22 mouse cellular contexts compared by ENCODE assay signal in the genomic region with DNA sequence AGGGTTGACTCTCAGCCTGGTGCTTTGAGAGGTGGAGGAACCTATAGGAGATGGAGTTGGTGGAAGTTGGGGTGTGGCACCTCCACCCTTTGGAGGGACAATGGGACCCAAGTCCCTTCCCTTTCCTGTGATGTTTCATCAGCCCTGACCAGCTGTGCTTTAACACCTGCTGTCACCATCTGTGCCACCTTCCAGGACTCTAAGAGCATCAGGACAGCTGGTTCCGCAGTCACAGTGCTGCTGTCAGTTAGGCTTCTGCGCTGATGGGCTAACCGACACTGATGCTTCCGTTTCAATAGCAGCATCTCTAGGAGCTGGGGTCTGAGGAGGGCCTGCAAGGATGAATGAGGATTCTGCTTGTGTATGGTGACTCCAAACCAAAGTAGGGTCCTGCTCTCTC. TPM values are rescaled to one million over a fixed set of nuclear protein-coding genes. Genes with fewer than 3 reads are reported as not detected.
DNase-seq lines count a peak whose midpoint lies in the region; ATAC-seq and TF ChIP-seq lines count a peak whose summit lies in the region.
"Had no signal": no experiment of that assay in that cellular context is flagged by ENCODE, and none has a peak within 500 bp of the region (broad histone marks: within the 10 kb centered on the region; RNA-seq: fewer than 3 reads in every experiment).

No protein-coding gene starts in this region.

- no peaks in the 10 kb centered on the region for H3K27me3 ChIP-seq in stomach, embryonic 16.5 days (ENCODE audit: control insufficient read depth, insufficient read depth, low read length)
- H3K27me3 ChIP-seq in stomach, postnatal 0 days (ENCODE audit: control insufficient read depth, insufficient read depth, low read length) = no peaks in the 10 kb centered on the region
- H3K27me3 ChIP-seq in myocyte (ENCODE audit: control insufficient read depth, insufficient read depth, insufficient read length) = no peaks in the 10 kb centered on the region
- no peaks in the 10 kb centered on the region for H3K27me3 ChIP-seq in heart, embryonic 10.5 days (ENCODE audit: insufficient read depth, poor library complexity, severe bottlenecking)
- H3K27me3 ChIP-seq: CH12.LX, Patski had no signal

- no peak overlapping the region for H3ac ChIP-seq in myocyte (ENCODE audit: control insufficient read depth, insufficient read length)

- no peak overlapping the region for H3K4me3 ChIP-seq in stomach, embryonic 16.5 days (replicated peaks; ENCODE audit: low read length)
- no peak overlapping the region for H3K4me3 ChIP-seq in stomach, postnatal 0 days (ENCODE audit: low read depth, low read length)
- H3K4me3 ChIP-seq in myocyte = no peak overlapping the region
- no peak overlapping the region for H3K4me3 ChIP-seq in heart, embryonic 10.5 days

- peak; percentile 1 for DNase-seq in cerebellum, adult 9-10 months
- no peak for DNase-seq in stomach, postnatal 0 days (ENCODE audit: low spot score)
- DNase-seq in heart, embryonic 10.5 days (ENCODE audit: low spot score) = no peak
- DNase-seq: adrenal gland, adult 2 months; adrenal gland, adult 8-10 months; adrenal gland, postnatal 10 days; adrenal gland, postnatal 14 days; adrenal gland, postnatal 25 days; adrenal gland, postnatal 36 days; B cell, adult 2 months; cerebellum, adult 11 months; cerebellum, adult 11-12 months; cerebellum, adult 18-20 months; cerebellum, adult 2 months had no signal

- no peak for TF ChIP-seq POLR2A in myocyte (IDR thresholded peaks at IDR 0.05; ENCODE audit: insufficient read length, low read depth)

- H3K9ac ChIP-seq in stomach, embryonic 16.5 days (ENCODE audit: low read length) = no peak overlapping the region
- no peak overlapping the region for H3K9ac ChIP-seq in stomach, postnatal 0 days (ENCODE audit: low read length)

- no peaks in the 10 kb centered on the region for H3K79me2 ChIP-seq in myocyte (ENCODE audit: control insufficient read depth, insufficient read depth)

- 94% methylated on average over 4 of the region's 4 CpGs for WGBS in stomach, embryonic 16.5 days
- 96% methylated on average over 4 of the region's 4 CpGs for WGBS in stomach, postnatal 0 days
- WGBS in heart, embryonic 10.5 days = 95% methylated on average over 4 of the region's 4 CpGs

- H3K27ac ChIP-seq in stomach, embryonic 16.5 days (ENCODE audit: low read length) = peak overlapping the region; percentile 15; the same call in 1 of the 2 replicates
- no peak overlapping the region for H3K27ac ChIP-seq in stomach, postnatal 0 days (replicated peaks)
- H3K27ac ChIP-seq in heart, embryonic 10.5 days = no peak overlapping the region

- TF ChIP-seq CTCF in stomach, postnatal 0 days (IDR thresholded peaks at IDR 0.05; ENCODE audit: low read depth) = no peak

- H3K4me1 ChIP-seq in stomach, embryonic 16.5 days (ENCODE audit: control insufficient read depth, insufficient read depth, low read length) = no peaks in the 10 kb centered on the region; the same call in 1 of the 2 replicates
- H3K4me1 ChIP-seq in stomach, postnatal 0 days (replicated peaks; ENCODE audit: control insufficient read depth, insufficient read depth) = no peaks in the 10 kb centered on the region; the same call in 1 of the 2 replicates
- no peaks in the 10 kb centered on the region for H3K4me1 ChIP-seq in heart, embryonic 10.5 days

- H3K36me3 ChIP-seq in stomach, embryonic 16.5 days (ENCODE audit: control insufficient read depth, insufficient read depth, low read length) = no peaks in the 10 kb centered on the region
- H3K36me3 ChIP-seq in stomach, postnatal 0 days (ENCODE audit: control insufficient read depth, insufficient read depth, low read length) = no peaks in the 10 kb centered on the region; the same call in 1 of the 2 replicates
- peaks cover 8% of the 10 kb centered on the region for H3K36me3 ChIP-seq in myocyte (ENCODE audit: control insufficient read depth, insufficient read depth)
- H3K36me3 ChIP-seq in heart, embryonic 10.5 days = peaks cover 33% of the 10 kb centered on the region

- TF ChIP-seq EP300 in stomach, postnatal 0 days (optimal IDR thresholded peaks at IDR 0.05) = no peak

- H3K4me2 ChIP-seq in stomach, embryonic 16.5 days (ENCODE audit: low read depth, low read length) = no peak overlapping the region
- no peak overlapping the region for H3K4me2 ChIP-seq in stomach, postnatal 0 days (replicated peaks; ENCODE audit: low read depth)
- H3K4me2 ChIP-seq in myocyte (ENCODE audit: low read depth) = no peak overlapping the region

- ATAC-seq in cerebellum, adult (ENCODE audit: insufficient number of reproducible peaks, low FRiP score, low TSS enrichment) = no peak
- no peak for ATAC-seq in stomach, embryonic 16.5 days (ENCODE audit: insufficient read depth, low FRiP score)
- ATAC-seq in stomach, postnatal 0 days (ENCODE audit: low FRiP score, low TSS enrichment) = no peak
- ATAC-seq: activated CD4-positive, CD25-positive, alpha-beta regulatory T cell, adult 4 months; CD4-positive, CD25-positive, alpha-beta regulatory T cell, adult 4 months; Patski had no signal

- H3K9me3 ChIP-seq in stomach, embryonic 16.5 days (replicated peaks; ENCODE audit: control insufficient read depth, low read length) = no peaks in the 10 kb centered on the region
- no peaks in the 10 kb centered on the region for H3K9me3 ChIP-seq in stomach, postnatal 0 days (ENCODE audit: control insufficient read depth, low read length)
- H3K9me3 ChIP-seq in heart, embryonic 10.5 days = no peaks in the 10 kb centered on the region
- H3K9me3 ChIP-seq: G1E had no signal

TF ChIP-seq in myocyte, 11 proteins besides CTCF, POLR2A, EP300 and RAD21:
- TF ChIP-seq POLR2AphosphoS2 (IDR thresholded peaks at IDR 0.05; ENCODE audit: insufficient read length, low read depth) (no peak), CEBPB (IDR thresholded peaks at IDR 0.05; ENCODE audit: insufficient read depth, poor library complexity, severe bottlenecking) (no peak), TCF3 (IDR thresholded peaks at IDR 0.05; ENCODE audit: insufficient read length, low read depth) (no peak), E2F4 (IDR thresholded peaks at IDR 0.05; ENCODE audit: insufficient read depth) (no peak), MYOD1 (IDR thresholded peaks at IDR 0.05; ENCODE audit: control insufficient read depth in 1 of 3, insufficient read length in 2 of 3, low read depth in 2 of 3) (peak in 2 of 3 experiments; percentile 33 to 66), SRF (IDR thresholded peaks at IDR 0.05; ENCODE audit: control insufficient read depth, insufficient read length, low read depth) (no peak), MAX (IDR thresholded peaks at IDR 0.05; ENCODE audit: low read depth) (no peak), REST (IDR thresholded peaks at IDR 0.05; ENCODE audit: insufficient read depth, insufficient read length) (no peak), MYOG (IDR thresholded peaks at IDR 0.05; ENCODE audit: control insufficient read depth in 1 of 3, insufficient read depth in 1 of 3, insufficient read length in 2 of 3, low read depth in 2 of 3) (peak in 2 of 3 experiments; percentile 38 to 76), TCF12 (IDR thresholded peaks at IDR 0.05; ENCODE audit: insufficient read depth, poor library complexity, severe bottlenecking) (peak; percentile 27), USF1 (IDR thresholded peaks at IDR 0.05; ENCODE audit: low read depth) (no peak)

RNA-seq across cellular contexts. Expression of gene Polr1d, which starts 19.7 kb away (rescaled TPM):
- 142 and 145 TPM in 2 replicates for polyA plus RNA-seq in stomach, embryonic 16.5 days (2015; fragmentation: Nextera tagmentation; extraction: Ambion mirVana)
- 150 TPM in 2 replicates for polyA plus RNA-seq in stomach, postnatal 0 days (2015; fragmentation: Nextera tagmentation; extraction: Ambion mirVana)
- 92.4 TPM for polyA plus RNA-seq in myocyte (2012; fragmentation: generic; extraction: Trizol)
- 114 and 129 TPM in 2 replicates for polyA plus RNA-seq in heart, embryonic 10.5 days (2016; fragmentation: Nextera tagmentation; extraction: Ambion mirVana)

RNA-seq across cellular contexts. Expression of gene Lnx2, which starts 20.2 kb away (rescaled TPM):
- 18.3 and 20.5 TPM in 2 replicates for polyA plus RNA-seq in stomach, embryonic 16.5 days (2015; fragmentation: Nextera tagmentation; extraction: Ambion mirVana)
- polyA plus RNA-seq in stomach, postnatal 0 days (2015; fragmentation: Nextera tagmentation; extraction: Ambion mirVana) = 9.3 and 10.8 TPM in 2 replicates
- polyA plus RNA-seq in myocyte (2012; fragmentation: generic; extraction: Trizol) = 2.2 TPM
- 7.7 and 10.0 TPM in 2 replicates for polyA plus RNA-seq in heart, embryonic 10.5 days (2016; fragmentation: Nextera tagmentation; extraction: Ambion mirVana)
